In genomic region chr7:135210296-135210695, GRCm38 (mm10) we compare ENCODE assay signal across 32 mouse cellular contexts. TPM values are rescaled to one million over a fixed set of nuclear protein-coding genes. Genes with fewer than 3 reads are reported as not detected.
DNase-seq lines count a peak whose midpoint lies in the region; ATAC-seq and TF ChIP-seq lines count a peak whose summit lies in the region.
"Had no signal": no experiment of that assay in that cellular context is flagged by ENCODE, and none has a peak within 500 bp of the region (broad histone marks: within the 10 kb centered on the region; RNA-seq: fewer than 3 reads in every experiment).

No protein-coding gene starts in this region.

- H3K79me2 ChIP-seq in C2C12 (ENCODE audit: control insufficient read depth, insufficient read depth), result no peaks in the 10 kb centered on the region

- TF ChIP-seq POLR2A in embryonic fibroblast, embryonic 13.5 days (IDR thresholded peaks at IDR 0.05; ENCODE audit: low read depth, low read length), result no peak

- no peak for ATAC-seq in megakaryocyte-erythroid progenitor cell, adult 5-6 weeks (replicated peaks; ENCODE audit: low FRiP score, low TSS enrichment, poor library complexity, severe bottlenecking)
- ATAC-seq: forebrain, embryonic 15.5 days had no signal

- no peaks in the 10 kb centered on the region for H3K36me3 ChIP-seq in C2C12 (ENCODE audit: control insufficient read depth, insufficient read depth)
- H3K36me3 ChIP-seq: embryonic facial prominence, embryonic 12.5 days; embryonic facial prominence, embryonic 15.5 days; forebrain, embryonic 12.5 days; forebrain, embryonic 15.5 days; heart, embryonic 13.5 days; hindbrain, embryonic 12.5 days; hindbrain, embryonic 15.5 days had no signal

- H3K27ac ChIP-seq in embryonic fibroblast, embryonic 13.5 days (ENCODE audit: insufficient read depth, low read length), result peak overlapping the region; percentile 32
- H3K27ac ChIP-seq: embryonic facial prominence, embryonic 12.5 days; embryonic facial prominence, embryonic 15.5 days; forebrain, embryonic 12.5 days; forebrain, embryonic 15.5 days; heart, embryonic 13.5 days; hindbrain, embryonic 12.5 days; hindbrain, embryonic 15.5 days had no signal

- H3K4me1 ChIP-seq in embryonic fibroblast, embryonic 13.5 days (ENCODE audit: control insufficient read depth, insufficient read depth, low read length), result peaks cover 10% of the 10 kb centered on the region
- H3K4me1 ChIP-seq: embryonic facial prominence, embryonic 12.5 days; embryonic facial prominence, embryonic 15.5 days; forebrain, embryonic 12.5 days; forebrain, embryonic 15.5 days; hindbrain, embryonic 12.5 days; hindbrain, embryonic 15.5 days had no signal

- no peaks in the 10 kb centered on the region for H3K79me3 ChIP-seq in C2C12 (ENCODE audit: low read depth)

- no peaks in the 10 kb centered on the region for H3K27me3 ChIP-seq in C2C12 (ENCODE audit: control insufficient read depth, insufficient read depth, insufficient read length)
- H3K27me3 ChIP-seq: embryonic facial prominence, embryonic 12.5 days; embryonic facial prominence, embryonic 15.5 days; forebrain, embryonic 12.5 days; forebrain, embryonic 15.5 days; hindbrain, embryonic 12.5 days; hindbrain, embryonic 15.5 days had no signal

- no peak for TF ChIP-seq CTCF in C2C12 (IDR thresholded peaks at IDR 0.05; ENCODE audit: control insufficient read depth, insufficient read depth, insufficient read length)
- TF ChIP-seq CTCF in embryonic fibroblast, embryonic 13.5 days (IDR thresholded peaks at IDR 0.05; ENCODE audit: borderline replicate concordance, insufficient read depth, low read length), result no peak

- DNase-seq in heart, adult 11 months, result peak; percentile 19
- DNase-seq in heart, postnatal 14 days, result no peak
- no peak for DNase-seq in frontal cortex, postnatal 10 days (ENCODE audit: low spot score in 2 of 2)
- DNase-seq: adrenal gland, adult 2 months; adrenal gland, postnatal 14 days; cerebellum, adult 11 months; cerebellum, adult 2 months; cerebellum, adult 9-11 months; cerebellum, postnatal 25 days; gastrocnemius, postnatal 10 days; gastrocnemius, postnatal 36 days; kidney, adult 11 months had no signal

- no peak overlapping the region for H3ac ChIP-seq in C2C12 (ENCODE audit: control insufficient read depth, insufficient read length, low read depth)

- no peak overlapping the region for H3K4me3 ChIP-seq in C2C12 (ENCODE audit: insufficient read depth, poor library complexity, severe bottlenecking)
- H3K4me3 ChIP-seq in embryonic fibroblast, embryonic 13.5 days (ENCODE audit: insufficient read depth, low read length), result no peak overlapping the region
- H3K4me3 ChIP-seq: embryonic facial prominence, embryonic 12.5 days; embryonic facial prominence, embryonic 15.5 days; erythroblast, embryonic 14.5 days; forebrain, embryonic 12.5 days; forebrain, embryonic 15.5 days; heart, embryonic 13.5 days; hindbrain, embryonic 12.5 days; hindbrain, embryonic 15.5 days had no signal

- intact Hi-C loops in heart, postnatal 14 days (cut with DNase I), result no loop called here

TF ChIP-seq in C2C12, 6 proteins besides CTCF, POLR2A, EP300 and RAD21:
- TF ChIP-seq MYOD1 (IDR thresholded peaks at IDR 0.05; ENCODE audit: control insufficient read depth, insufficient read length, low read depth) (peak; percentile 60), FOSL1 (IDR thresholded peaks at IDR 0.05; ENCODE audit: insufficient read depth, low read length, poor library complexity, severe bottlenecking) (no peak)
TF ChIP-seq in C2C12: peak in this region for 1.

RNA-seq across cellular contexts. Expression of gene Nps, which starts 48.2 kb away (rescaled TPM):
- total RNA-seq in heart, postnatal 14 days (2021), result not detected
- not detected for polyA plus RNA-seq in C2C12 (2012; fragmentation: generic; extraction: Trizol)
- polyA plus RNA-seq in embryonic fibroblast, embryonic 13.5 days (2011; ENCODE audit: insufficient read length, low read depth, missing spikeins), result not detected in 2 replicates
- total RNA-seq in megakaryocyte-erythroid progenitor cell, adult 5-6 weeks (2014; fragmentation: Nextera tagmentation), result not detected in 2 replicates
- not detected in 2 replicates for total RNA-seq in megakaryocyte-erythroid progenitor cell, adult 5-6 weeks (2017)
- total RNA-seq: adrenal gland, adult 2 months; adrenal gland, postnatal 14 days; common myeloid progenitor, adult 5-6 weeks; ES-E14; gastrocnemius, adult 18-20 months; gastrocnemius, postnatal 10 days; gastrocnemius, postnatal 36 days; granulocyte monocyte progenitor cell, adult 5-6 weeks; heart, adult 8-10 months; heart, postnatal 25 days; hematopoietic stem cell, adult 5-6 weeks had no signal
- polyA plus RNA-seq: adrenal gland, adult 2 months; embryonic facial prominence, embryonic 15.5 days; erythroblast, embryonic 14.5 days; forebrain, embryonic 12.5 days; forebrain, embryonic 15.5 days; heart, embryonic 13.5 days; heart, embryonic 16.5 days; hindbrain, embryonic 12.5 days; intestine, embryonic 14.5 days had no signal
